Mouse (Mus musculus) stomach, embryonic 16.5 days (tissue): ENCODE data around the gene Mfsd14a. TPM values are rescaled to one million over a fixed set of nuclear protein-coding genes. Genes with fewer than 3 reads are reported as not detected.

Source experiments
- ATAC-seq: fragments of 200-750 bp; cut with Nextera tagmentation; 2 replicates; pipeline ENCODE4 v1.8.0; 2017; ENCODE audit warnings: moderate number of reproducible peaks, moderate TSS enrichment; ENCODE audit not compliant: insufficient read depth, low FRiP score
- H3K27ac ChIP-seq: fragments of 300-500 bp; sonication (generic); 2 replicates; pipeline ENCODE4 v1.5.1; 2014; ENCODE audit warnings: low read length
- H3K27me3 ChIP-seq: fragments of 300-500 bp; sonication (generic); 2 replicates; pipeline ENCODE4 v1.6.1; 2014; ENCODE audit warnings: low read length, control low read depth, mixed read lengths; ENCODE audit not compliant: control insufficient read depth, insufficient read depth
- H3K36me3 ChIP-seq: fragments of 300-500 bp; sonication (generic); 2 replicates; pipeline ENCODE4 v1.6.1; 2014; ENCODE audit warnings: low read length; ENCODE audit not compliant: control insufficient read depth, insufficient read depth
- H3K4me1 ChIP-seq: fragments of 300-500 bp; sonication (generic); 2 replicates; pipeline ENCODE4 v1.6.1; 2014; ENCODE audit warnings: low read length, control low read depth, mixed read lengths; ENCODE audit not compliant: control insufficient read depth, insufficient read depth
- H3K4me2 ChIP-seq: fragments of 300-500 bp; sonication (generic); 2 replicates; pipeline ENCODE4 v1.6.1; 2014; ENCODE audit warnings: low read depth, low read length, mixed read lengths
- H3K4me3 ChIP-seq: fragments of 300-500 bp; sonication (generic); replicated peaks from 2 replicates; pipeline ENCODE4 v1.5.1; 2014; ENCODE audit warnings: mild to moderate bottlenecking, low read length
- H3K9ac ChIP-seq: fragments of 300-500 bp; sonication (generic); 2 replicates; pipeline ENCODE4 v1.6.1; 2014; ENCODE audit warnings: low read length
- H3K9me3 ChIP-seq: fragments of 300-500 bp; sonication (generic); replicated peaks from 2 replicates; pipeline ENCODE4 v1.6.1; 2016; ENCODE audit warnings: low read length, control low read depth; ENCODE audit not compliant: control insufficient read depth
- WGBS: fragments of 180-500 bp; shearing (Covaris S2); extraction: QIAGEN DNeasy Blood & Tissue Kit; methylation state at CpG from one replicate; pipeline ENCODE4 v1.1.7; 2014; 5-methylcytosine and 5-hydroxymethylcytosine counted together
- polyA plus RNA-seq: library from polyadenylated mRNA; unstranded; fragments of >200 nt; fragmentation: Nextera tagmentation; extraction: Ambion mirVana; gene quantifications from 2 replicates; pipeline ENCODE4 v1.2.1, GENCODE M21; 2015

Mfsd14a gene
- polyA plus RNA-seq, 1 experiment from 2014 or later = 89.5 TPM

DNA sequence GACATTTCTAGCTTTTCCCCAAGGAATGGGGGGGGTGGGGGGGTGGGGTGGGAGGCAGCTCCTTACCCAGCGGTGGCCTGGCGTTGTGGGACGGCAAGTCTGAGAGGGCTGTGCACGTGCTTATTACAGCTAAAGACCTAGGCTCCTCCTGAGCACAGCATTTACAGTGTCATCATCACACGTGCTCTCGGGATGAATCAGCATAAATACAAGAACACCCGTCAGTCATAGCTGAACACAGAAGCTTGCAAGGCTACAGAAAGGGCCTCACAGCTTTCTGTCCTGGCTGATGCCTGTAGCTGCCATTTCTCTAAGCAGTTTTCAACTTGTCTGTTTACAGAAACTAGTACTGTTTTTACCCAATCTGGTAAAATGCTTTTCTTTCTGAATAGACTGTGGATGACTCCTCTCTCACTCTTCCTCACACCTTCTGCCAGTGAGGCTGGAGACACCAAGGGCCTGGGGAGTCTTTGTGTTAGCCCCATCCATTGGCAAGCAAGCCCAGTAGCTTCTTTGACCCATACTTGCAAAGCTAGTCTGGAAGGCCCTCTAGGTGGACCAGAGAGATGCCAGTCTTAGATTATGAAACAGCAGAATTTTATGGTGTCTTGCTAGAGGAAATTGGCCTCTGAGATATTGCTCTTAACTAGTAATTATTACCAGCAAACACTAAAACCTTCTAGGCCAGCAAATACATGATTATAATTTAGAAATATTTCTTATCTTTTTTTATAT is 41.7 kb downstream of the Mfsd14a start:
- H3K27me3 ChIP-seq = no peaks in the 10 kb centered on the region
- H3K9ac ChIP-seq = no peak overlapping the region
- H3K4me2 ChIP-seq = no peak overlapping the region
- no peak overlapping the region for H3K27ac ChIP-seq
- no peaks in the 10 kb centered on the region for H3K4me1 ChIP-seq
- H3K4me3 ChIP-seq = no peak overlapping the region
- WGBS = 91% methylated on average over 7 of the region's 7 CpGs
- ATAC-seq = no peak
- 0 out of 2 replicates have a peak, but pooled peaks cover 4% of the 10 kb centered on the region for H3K36me3 ChIP-seq
- H3K9me3 ChIP-seq = no peaks in the 10 kb centered on the region

DNA sequence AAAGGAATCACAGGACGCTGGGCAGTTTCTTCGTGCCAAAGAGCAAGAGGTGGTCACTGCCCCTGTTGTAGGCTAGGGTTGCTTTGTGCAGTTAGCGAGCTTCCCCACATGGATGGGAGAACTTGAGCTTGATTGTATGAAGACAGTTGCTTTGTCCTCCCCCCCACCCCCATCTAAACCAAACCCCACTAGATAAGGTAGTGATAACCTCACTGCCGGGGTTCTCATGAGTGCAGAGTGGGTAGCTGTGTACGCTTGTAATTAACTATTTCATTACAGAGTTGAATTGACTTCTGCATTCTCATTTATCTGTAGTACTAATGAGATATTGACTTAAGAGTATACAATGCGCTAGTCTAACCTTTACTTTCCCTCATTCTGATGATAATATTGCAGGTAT is 43.6 kb downstream of the Mfsd14a start:
- no peaks in the 10 kb centered on the region for H3K9me3 ChIP-seq
- H3K4me3 ChIP-seq = no peak overlapping the region
- no peak overlapping the region for H3K27ac ChIP-seq
- H3K4me2 ChIP-seq = no peak overlapping the region
- peaks cover 5% of the 10 kb centered on the region; the same call in 1 of the 2 replicates for H3K4me1 ChIP-seq
- H3K36me3 ChIP-seq = 0 out of 2 replicates have a peak, but pooled peaks cover 4% of the 10 kb centered on the region
- no peak overlapping the region for H3K9ac ChIP-seq
- WGBS = 65% methylated on average over 6 of the region's 6 CpGs
- no peaks in the 10 kb centered on the region for H3K27me3 ChIP-seq
- no peak for ATAC-seq

DNA sequence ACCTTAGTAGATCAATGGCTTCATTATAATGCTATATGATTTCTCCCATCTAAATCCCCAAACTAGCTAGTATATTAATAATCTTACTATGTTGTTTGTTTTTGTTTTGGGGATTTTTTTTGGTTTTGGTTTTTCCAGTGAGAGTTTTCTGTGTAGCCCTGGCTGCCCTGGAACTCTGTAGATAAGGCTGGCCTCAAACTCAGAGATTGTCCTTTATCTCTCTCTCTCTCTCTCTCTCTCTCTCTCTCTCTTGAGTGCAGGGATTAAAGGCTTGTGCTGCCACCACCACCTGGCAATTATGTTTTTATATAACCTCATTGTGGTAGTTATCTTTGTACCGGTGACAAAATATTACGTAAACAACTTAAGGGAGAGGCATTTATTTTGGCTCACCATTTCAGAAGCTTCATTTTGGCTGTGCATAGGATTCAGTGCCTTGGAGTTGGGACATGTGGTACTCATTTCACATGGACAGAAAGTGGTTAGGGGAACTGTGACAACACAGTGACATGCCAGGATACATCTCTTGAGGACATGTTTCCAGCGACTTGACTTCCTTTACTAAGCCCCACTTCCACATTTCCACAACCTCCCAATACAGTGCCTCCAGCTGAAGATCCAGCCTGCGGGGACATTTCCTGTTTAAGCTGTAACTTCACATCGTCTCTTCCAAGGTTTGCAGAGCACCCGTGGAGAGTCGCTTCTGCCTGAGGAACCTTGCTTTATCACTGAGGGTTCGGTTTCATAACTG is 47.0 kb downstream of the Mfsd14a start:
- H3K27ac ChIP-seq = no peak overlapping the region
- H3K4me2 ChIP-seq = no peak overlapping the region
- ATAC-seq = no peak
- H3K4me3 ChIP-seq = no peak overlapping the region
- H3K9me3 ChIP-seq = no peaks in the 10 kb centered on the region
- H3K4me1 ChIP-seq = peaks cover 7% of the 10 kb centered on the region; the same call in 1 of the 2 replicates
- no peaks in the 10 kb centered on the region for H3K27me3 ChIP-seq
- H3K36me3 ChIP-seq = 0 out of 2 replicates have a peak, but pooled peaks cover 4% of the 10 kb centered on the region
- H3K9ac ChIP-seq = no peak overlapping the region
- WGBS = 81% methylated on average over 8 of the region's 8 CpGs

DNA sequence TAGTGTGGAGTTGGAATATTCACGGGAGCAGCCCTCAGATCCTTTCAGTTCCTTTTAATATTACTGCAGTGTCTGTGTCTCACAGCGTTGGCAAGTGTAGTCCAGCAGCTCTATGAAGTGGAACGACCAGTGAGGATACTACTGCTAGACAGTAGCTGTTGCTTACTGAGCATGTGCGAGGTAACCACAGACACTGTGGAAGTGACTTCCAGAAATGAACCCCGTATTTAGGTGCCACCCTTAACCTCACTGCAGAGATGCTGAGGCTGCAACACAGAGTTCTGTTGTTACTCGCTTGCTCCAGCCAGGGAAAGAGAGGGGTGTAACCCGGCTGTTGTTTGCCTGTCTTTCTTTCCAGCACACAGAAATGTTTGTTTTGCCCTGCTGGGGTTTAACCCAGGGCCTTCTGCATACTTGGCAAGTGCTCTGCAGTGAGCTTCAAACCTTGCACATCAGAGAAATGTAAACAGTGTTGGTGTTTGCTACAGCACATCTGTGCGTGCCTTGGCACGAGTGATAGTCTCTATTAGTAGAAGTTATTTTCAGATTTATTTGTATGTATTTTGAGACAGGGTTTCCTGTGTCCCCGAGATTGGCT is 48.1 kb downstream of the Mfsd14a start, which contains the start of gene Trmt13:
Gene Trmt13 (minus strand): TSS at position 293 of the 598 bp plus-strand sequence.
- Histone ChIP-seq H3K4me3 (no peak within 1 kb of the TSS), H3K4me2 (0 out of 2 replicates have a peak within 1 kb of the TSS, but pooled peaks have one; percentile 1), H3K9ac (no peak within 1 kb of the TSS; the same call in 1 of the 2 replicates), H3K27me3 (no peaks in the 10 kb centered on the region), H3K36me3 (peaks cover 4% of the 10 kb centered on the region; the same call in 1 of the 2 replicates), H3K9me3 (no peaks in the 10 kb centered on the region), H3K4me1 (peaks cover 7% of the 10 kb centered on the region; the same call in 1 of the 2 replicates), H3K27ac (peak within 1 kb of the TSS; percentile 52; the same call in 1 of the 2 replicates)
- peak; percentile 77; the same call in 1 of the 2 replicates for ATAC-seq
- 54% methylated on average over 10 of the region's 10 CpGs for whole genome bisulfite sequencing

DNA sequence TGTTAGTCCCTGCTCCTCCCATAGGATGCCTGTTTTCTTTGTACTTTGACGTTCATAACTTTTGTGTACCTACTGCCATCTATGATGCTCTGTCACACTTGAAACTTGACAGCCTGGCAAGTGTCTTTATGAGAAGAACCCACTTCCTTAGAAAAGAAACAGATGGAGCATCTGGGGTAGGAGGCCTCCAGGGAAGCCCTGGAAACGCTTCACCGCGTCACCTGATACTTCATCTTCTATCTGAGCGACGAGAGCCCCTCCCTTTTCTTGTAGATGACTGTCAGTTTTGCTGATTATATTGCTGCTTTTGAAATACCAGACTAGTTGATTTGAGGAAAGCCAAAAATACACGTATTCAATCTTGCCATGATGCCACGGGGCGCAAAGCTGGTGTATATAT is 57.9 kb downstream of the Mfsd14a start:
- Histone ChIP-seq H3K4me3 (no peak overlapping the region), H3K4me2 (no peak overlapping the region), H3K27me3 (no peaks in the 10 kb centered on the region), H3K27ac (no peak overlapping the region), H3K9me3 (no peaks in the 10 kb centered on the region), H3K9ac (no peak overlapping the region), H3K36me3 (no peaks in the 10 kb centered on the region), H3K4me1 (no peaks in the 10 kb centered on the region)
- WGBS = 78% methylated on average over 9 of the region's 9 CpGs
- no peak for ATAC-seq

DNA sequence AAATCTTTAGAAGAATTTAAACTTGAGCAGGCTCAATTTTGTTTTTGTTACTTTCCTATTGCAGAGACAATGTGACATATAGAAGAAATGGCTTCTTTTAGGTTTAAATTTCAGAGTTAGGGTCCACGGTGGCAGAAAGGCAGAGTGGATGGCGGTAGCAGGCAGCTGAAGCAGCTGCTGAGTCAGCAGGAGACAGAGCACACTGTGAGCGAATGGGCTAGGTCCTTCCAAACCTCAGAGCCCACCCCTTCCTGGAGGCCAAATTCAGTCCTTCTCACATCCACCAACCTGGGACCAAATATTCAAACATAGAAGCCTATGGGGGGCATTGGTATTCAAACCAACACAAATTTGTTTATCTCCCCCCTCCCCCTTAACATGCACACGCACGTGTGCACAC is 60.7 kb downstream of the Mfsd14a start:
- ATAC-seq = no peak
- Histone ChIP-seq H3K4me2 (no peak overlapping the region), H3K9me3 (no peaks in the 10 kb centered on the region), H3K27me3 (no peaks in the 10 kb centered on the region), H3K27ac (no peak overlapping the region), H3K4me3 (no peak overlapping the region), H3K36me3 (no peaks in the 10 kb centered on the region), H3K9ac (no peak overlapping the region), H3K4me1 (no peaks in the 10 kb centered on the region)
- 93% methylated on average over 5 of the region's 5 CpGs for WGBS

DNA sequence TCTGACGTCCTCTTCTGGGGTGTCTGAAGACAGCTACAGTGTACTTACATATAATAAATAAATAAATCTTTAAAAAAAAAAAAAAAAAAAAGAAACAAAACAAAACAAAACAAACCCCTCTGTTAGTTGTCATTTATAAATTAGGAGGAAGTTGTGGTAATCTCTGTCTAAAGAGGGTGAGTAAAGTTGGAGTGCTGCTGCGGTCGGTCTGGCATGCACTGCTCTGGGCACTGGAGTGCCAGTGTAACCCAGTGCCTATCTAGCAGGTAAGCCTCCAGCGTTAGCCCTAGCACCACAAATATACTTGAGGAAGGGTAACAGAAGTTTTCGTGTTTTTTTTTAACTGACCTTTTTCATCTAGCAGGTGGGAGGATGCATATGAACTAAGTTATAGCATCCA is 61.5 kb downstream of the Mfsd14a start:
- Histone ChIP-seq H3K9me3 (no peaks in the 10 kb centered on the region), H3K9ac (no peak overlapping the region), H3K4me1 (0 out of 2 replicates have a peak, but pooled peaks cover 2% of the 10 kb centered on the region), H3K27ac (no peak overlapping the region), H3K4me2 (no peak overlapping the region), H3K36me3 (no peaks in the 10 kb centered on the region), H3K27me3 (no peaks in the 10 kb centered on the region), H3K4me3 (no peak overlapping the region)
- no peak for ATAC-seq
- 86% methylated on average over 5 of the region's 5 CpGs for WGBS

DNA sequence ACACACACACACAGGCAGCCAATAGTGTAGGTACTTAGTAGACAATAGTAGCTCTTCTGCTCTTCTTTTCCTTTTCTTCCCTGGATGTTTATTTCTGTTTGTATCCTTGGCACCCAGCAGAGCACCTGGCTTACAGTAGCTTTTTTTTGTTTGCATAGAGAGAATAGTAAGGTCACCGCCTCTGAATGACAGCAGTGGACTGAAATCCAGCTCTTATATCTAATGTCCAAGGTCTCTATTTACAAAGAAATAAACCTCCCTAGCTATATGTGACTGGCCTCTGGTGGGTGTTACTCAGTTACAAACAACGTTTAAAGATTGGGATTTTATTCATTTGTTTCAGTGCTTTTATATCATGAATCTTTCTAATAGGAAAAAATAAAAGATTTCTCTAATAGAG is 62.8 kb downstream of the Mfsd14a start:
- Histone ChIP-seq H3K27ac (no peak overlapping the region), H3K9ac (no peak overlapping the region), H3K36me3 (no peaks in the 10 kb centered on the region), H3K4me1 (0 out of 2 replicates have a peak, but pooled peaks cover 4% of the 10 kb centered on the region), H3K27me3 (no peaks in the 10 kb centered on the region), H3K4me3 (no peak overlapping the region), H3K9me3 (no peaks in the 10 kb centered on the region), H3K4me2 (no peak overlapping the region)
- ATAC-seq = no peak
- 79% methylated on average over 2 of the region's 2 CpGs for WGBS
